Mouse (Mus musculus) 416B (cell line): ENCODE measurements at regions not wholly inside any gene's neighbourhood (a gene's known extent, or its start where the extent isn't known, plus 50 kb on each side); places are given as distances from the start of the nearest gene placed in this dataset.
A peak's percentile ranks its signal among the peaks of the same experiment; 100 is the strongest.

Source experiments
- DNase-seq: peaks from one replicate; pipeline ENCODE4 v3.0.0; 2011; ENCODE audit warnings: low read depth

DNA sequence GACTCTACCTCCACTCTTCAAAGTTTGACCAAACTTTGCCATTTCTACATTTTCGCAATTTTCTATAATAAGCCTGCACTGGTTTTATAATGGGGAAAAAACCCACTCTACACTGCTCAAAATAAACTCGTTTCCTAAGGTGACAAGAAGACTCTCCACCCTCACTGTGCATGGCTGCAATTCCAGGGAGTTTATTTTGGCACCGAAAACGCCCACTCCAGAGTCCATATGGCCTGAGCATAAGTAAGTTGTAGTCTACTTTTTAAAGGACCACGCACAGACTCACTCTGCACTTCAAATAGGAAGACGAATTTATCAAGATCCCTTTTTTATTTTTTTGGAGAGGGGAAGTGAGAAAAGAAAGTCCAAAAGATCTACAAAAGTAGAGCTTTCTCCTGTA, 219.4 kb downstream of the Pdcd6ip start:
- DNase-seq, result no peak

DNA sequence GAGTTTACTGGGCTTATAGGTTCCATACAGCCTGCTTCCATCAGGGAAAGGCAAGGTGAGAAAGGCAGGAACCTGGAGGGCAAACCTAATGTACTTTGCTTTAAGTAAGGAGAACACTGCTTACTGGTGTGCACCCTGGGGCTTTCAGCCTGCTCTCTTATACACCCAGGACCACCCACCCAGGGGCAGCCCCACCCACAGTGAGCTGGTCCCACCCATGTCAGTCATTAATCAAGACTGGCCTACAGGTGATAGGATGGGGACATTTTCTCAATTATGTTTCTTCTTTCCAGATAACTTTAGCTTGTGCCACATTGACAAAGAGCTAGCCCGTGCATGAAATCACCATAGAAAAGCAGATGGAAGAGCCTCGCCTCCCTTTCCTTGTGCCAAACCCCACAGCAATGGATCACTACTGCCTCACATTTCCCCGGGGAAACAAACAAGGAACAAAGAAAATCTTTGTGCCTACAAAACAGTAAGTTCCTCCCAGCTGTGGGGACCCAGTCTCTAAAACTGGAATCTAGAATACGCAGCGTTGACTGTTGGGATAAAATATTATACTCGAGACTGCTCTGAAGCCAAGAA, 221.5 kb downstream of the Pdcd6ip start:
- DNase-seq, result no peak

DNA sequence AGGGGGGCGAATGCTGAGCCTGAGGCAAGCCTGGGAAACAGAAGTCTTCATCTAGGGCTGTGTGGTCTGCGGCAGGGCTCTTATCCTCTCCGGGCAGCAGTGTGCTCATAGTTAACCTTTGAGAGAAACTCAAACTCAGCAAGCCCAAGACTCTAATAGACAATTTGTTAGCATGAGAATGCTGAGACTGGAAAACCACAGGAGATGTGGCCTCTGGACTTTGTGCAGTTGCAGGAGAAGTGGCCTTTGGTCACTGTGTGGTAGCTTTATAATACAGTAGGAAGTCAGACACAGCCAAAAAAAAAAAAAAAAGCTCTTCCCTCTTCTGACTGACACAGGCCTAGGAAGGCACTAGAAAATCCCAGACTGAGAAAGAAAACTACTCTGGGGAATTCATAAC, 228.2 kb downstream of the Pdcd6ip start:
- no peak for DNase-seq

- DNase-seq, result no peak
These were observed 229.2 kb downstream of the Pdcd6ip start for GRCm38 (mm10) chr9:113478761-113479265.

GRCm38 (mm10) chr9:113471781-113472180, 236.3 kb downstream of the Pdcd6ip start:
- no peak for DNase-seq

GRCm38 (mm10) chr9:113462888-113463287, 245.2 kb downstream of the Pdcd6ip start:
- DNase-seq, result no peak

GRCm38 (mm10) chr9:113462267-113462887, 245.7 kb downstream of the Pdcd6ip start:
- no peak for DNase-seq

GRCm38 (mm10) chr9:113459885-113460284, 248.2 kb downstream of the Pdcd6ip start:
- DNase-seq, result no peak

DNA sequence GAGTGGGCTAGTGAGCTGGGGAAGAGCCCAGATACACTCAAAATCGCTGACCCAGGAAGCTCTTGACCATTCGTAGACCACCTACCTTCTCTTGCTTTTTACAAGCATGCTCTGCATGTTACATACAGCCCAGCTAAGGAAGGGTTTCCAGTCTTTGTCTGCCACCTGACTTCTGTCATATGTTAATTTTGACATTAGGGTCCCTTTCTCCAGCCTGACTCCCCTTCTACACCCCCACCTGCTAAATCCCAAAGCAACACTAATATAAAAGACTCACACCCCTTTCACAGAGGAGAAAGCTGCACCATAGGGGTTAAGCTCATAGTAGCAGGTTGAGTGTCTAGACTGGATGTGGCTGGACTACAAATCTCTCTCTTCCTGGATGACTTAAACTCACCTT, 248.8 kb downstream of the Pdcd6ip start:
- no peak for DNase-seq

- no peak for DNase-seq
These were observed 249.3 kb downstream of the Pdcd6ip start for GRCm38 (mm10) chr9:113458741-113459154.

DNA sequence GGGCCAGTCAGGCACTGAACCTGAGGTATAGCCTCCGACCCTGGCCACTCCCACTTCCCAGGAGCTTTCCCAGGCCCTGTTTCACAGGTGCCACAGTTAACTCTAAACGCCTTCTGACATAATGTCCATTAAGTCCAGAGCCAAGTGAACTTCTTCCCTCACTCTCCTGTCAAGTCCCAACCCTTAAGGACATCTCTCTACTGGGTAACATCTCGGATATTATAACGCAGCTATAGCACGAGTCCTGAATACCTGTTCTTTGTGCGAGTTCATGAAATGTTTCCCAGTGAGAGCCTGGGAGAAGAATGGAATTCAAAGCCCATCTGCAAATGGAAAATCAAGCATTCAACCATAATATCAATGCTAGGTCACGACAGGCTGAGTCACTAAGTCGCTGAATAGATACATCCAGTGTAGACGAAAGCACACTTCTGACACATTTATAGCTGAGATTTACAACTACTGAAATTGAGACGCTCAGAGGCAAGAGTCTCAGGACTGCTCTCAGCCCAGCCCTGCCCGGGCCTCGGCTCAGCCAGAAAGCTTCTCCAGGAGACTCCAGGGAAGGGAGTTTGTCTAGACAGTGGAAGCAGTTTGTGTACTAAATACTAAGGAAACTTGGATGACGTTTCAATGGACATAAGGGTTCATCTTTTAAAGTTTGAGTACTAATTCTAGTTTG, 250.7 kb downstream of the Pdcd6ip start:
- no peak for DNase-seq

DNA sequence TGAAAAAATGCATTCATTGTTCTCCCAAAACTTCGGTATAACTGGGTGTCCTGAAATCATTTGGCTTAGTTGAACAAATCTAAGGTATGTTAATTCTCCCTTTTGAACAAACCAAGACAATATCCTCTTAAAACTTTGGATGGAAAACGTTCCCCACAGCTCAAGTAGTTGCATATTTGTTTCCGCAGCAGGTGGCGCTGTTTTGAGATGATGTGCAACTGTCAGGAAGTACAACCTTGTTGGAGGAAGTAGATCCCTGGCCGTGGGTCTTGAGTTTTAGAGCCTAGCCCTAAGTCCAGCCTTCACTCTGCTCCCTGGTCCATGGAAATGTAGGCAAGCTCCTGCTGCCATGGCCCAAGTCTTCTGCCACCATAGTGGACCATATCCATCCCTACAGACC, 252.5 kb downstream of the Pdcd6ip start:
- peak; percentile 31 for DNase-seq

GRCm38 (mm10) chr9:113453231-113453630, 254.8 kb downstream of the Pdcd6ip start:
- DNase-seq, result peak; percentile 14

- peak; percentile 51 for DNase-seq
These were observed 266.2 kb downstream of the Pdcd6ip start for GRCm38 (mm10) chr9:113441770-113442411.

DNA sequence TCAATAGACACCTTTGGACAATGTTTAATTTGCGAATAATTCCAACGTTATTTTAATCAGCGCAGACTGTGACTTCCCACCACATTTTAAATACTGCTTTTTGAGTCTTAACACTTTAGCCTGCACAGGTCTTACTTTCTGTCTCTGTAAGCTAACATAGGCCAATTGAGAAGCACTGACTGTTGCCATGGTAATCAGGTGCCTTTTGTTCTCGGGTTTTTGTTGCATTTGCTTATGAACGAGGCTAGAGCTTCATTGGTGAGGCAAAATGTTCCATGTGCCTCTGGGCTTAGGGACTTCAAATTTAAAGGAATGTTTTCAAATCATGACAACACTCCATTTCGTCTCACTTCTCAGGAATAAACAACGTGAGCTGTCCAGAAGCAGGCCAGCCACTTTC, 269.7 kb downstream of the Pdcd6ip start:
- DNase-seq, result no peak

DNA sequence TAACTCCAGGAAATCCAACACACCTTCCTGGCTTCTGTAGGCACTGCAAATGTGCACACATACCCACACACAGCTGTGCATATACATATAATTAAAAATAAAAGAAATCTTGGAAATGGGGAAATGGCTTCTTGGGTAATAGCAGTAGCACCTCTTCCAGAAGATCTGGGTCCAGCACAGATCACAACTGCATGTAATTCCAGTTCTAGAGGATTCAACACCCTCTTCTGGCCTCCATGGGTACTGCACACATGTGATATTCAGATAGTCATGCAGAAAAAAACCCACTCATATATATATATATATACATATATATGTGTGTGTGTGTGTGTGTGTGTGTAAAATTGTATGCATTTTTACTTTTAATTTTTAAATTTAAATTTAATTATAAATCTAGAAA, 272.1 kb downstream of the Pdcd6ip start:
- DNase-seq, result peak; percentile 6

DNA sequence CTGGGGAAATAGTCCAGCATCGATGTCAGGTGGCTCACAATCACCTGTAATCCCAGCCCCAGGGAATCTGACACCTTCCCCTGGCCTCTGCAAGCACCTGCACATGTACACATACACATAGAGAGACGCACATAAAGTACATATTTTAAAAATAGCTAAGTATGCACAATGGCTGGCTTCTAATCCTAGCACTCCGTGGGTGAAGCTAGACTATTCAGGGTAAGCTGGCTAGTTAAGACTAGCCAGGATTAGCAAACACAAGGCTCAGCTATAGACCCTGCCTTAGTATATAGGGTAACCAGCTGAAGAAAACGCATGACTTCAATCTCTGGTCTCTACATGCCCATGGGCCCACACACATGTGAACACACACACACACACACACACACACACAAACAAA, 274.6 kb downstream of the Pdcd6ip start:
- DNase-seq, result no peak

DNA sequence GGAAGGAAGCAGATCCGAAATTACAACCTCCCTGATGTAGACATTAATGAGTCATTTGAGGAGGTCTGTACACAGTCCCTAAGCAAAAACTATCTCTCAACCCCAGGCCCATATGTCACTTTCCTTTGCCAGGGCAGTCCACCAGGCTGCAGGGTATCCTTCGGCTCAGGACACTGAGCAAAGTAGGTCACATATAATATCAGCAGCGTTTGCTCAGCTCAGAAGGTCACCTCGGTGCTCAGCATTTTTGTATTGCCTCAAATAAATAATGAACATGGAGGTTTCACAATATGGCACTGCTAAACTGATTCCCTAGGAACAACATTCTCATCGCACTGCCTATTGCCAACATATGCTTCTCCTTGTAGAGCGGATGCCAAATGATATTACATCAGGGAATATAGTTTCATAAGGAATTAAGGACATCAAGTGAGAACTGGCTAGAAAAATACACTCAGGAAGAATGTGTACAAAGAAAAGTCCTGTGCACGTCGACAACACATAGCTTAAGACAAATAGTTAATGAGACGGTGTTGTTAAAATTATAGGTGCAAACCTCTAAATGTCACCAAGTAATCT, 275.4 kb downstream of the Pdcd6ip start:
- no peak for DNase-seq

GRCm38 (mm10) chr9:113430411-113430810, 277.6 kb downstream of the Pdcd6ip start:
- no peak for DNase-seq

DNA sequence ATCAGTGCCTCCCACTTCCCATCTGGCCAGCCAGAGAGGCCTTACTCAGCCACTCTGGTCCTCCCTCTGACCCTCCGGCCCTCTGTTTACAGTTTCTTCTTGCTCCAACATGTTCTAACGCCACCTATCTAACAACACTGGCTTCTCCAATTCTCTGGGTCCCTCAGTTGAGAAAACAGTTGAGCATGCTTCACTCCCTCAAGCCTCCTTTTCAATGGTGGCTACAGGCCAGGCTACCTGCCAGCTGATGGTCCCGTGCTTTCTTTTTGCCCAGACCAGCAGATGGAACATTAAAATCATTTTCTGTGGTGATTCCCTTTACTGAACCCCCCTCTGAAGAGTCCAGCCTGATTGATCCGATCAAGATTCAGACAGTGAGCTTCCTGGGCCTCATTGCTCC, 280.8 kb downstream of the Pdcd6ip start:
- no peak for DNase-seq

DNA sequence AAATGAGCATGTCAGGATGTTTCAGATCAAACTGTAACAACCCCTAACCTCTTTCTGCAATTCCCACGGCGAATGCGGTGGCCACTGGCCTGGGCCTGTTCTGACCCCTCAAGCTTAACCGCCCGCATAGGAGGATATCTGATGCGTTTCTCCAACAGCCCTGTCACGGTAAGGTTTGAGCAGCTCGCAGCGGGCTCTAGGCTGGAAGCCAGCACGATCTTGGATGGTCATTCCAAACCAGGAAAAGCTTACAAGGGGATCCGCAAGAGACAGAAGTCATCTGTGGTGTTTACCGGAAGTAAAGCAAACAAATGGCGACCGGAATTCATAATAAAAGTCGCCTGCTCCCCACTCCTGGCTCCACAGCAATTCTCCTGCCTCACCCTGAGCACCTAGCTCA, 281.7 kb downstream of the Pdcd6ip start:
- DNase-seq, result no peak

DNA sequence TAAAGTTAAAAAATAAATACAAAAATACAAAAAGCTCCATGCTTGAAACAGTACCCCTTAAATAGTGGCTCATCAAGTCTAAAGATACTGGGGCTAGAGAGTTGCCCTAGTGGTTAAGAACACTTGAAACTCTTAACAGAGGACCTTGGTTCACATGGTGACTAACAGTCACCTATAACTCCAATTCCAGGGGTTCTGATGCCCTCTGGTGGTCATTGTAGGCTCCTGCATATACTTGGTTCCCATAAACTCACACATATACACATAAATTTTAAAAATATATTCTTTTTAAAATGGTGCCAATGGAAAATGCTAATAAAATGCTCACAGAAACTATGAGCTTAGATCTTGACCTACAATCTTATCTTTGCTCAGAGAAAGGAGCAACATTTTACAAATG, 286.4 kb downstream of the Pdcd6ip start:
- peak; percentile 43 for DNase-seq

DNA sequence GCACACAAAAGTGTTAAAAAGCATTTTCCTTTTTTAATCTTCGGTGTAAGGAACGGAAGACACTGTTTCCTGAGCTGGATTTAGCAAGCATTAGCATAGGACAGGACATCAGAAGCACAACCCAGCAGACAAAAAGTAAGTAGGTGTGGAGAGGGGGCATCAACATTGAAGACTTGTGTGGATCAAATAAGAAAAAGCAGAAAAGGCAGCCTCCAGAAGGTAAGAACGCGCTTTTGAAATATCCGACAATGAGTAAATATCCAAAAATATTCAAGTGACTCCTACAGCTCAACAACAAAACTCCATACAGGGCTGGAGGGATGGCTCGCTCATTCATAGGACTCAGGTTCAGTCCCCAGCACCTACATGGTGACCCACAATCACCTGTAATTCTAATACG, 286.9 kb downstream of the Pdcd6ip start:
- DNase-seq, result no peak
